Mouse (Mus musculus) forebrain, embryonic 14.5 days (tissue): ENCODE measurements around the gene Gna14. TPM values are rescaled to one million over a fixed set of nuclear protein-coding genes. Genes with fewer than 3 reads are reported as not detected.

ENCODE experiments used
- ATAC-seq: fragments of 200-750 bp; cut with Nextera tagmentation; 2 replicates; pipeline ENCODE4 v1.8.0; 2017; ENCODE audit warnings: mild to moderate bottlenecking, moderate library complexity
- DNase-seq: peaks from one replicate; pipeline ENCODE4 v3.0.0-alpha.2; 2015; ENCODE audit warnings: low spot score
- H3K27ac ChIP-seq: fragments of 300-500 bp; sonication (generic); 2 replicates; pipeline ENCODE4 v1.5.1; 2014; ENCODE audit warnings: low read depth, mild to moderate bottlenecking, control low read depth, low read length, moderate library complexity
- H3K27me3 ChIP-seq: fragments of 300-500 bp; sonication (generic); replicated peaks from 2 replicates; pipeline ENCODE4 v1.6.1; 2014; ENCODE audit warnings: low read length, control low read depth, mixed read lengths; ENCODE audit not compliant: control insufficient read depth, insufficient read depth
- H3K36me3 ChIP-seq: fragments of 300-500 bp; sonication (generic); 2 replicates; pipeline ENCODE4 v1.6.1; 2014; ENCODE audit warnings: low read length, control low read depth; ENCODE audit not compliant: control insufficient read depth, insufficient read depth
- H3K4me1 ChIP-seq: fragments of 300-500 bp; sonication (generic); 2 replicates; pipeline ENCODE4 v1.6.1; 2014; ENCODE audit warnings: antibody characterized with exemption, low read length, control low read depth; ENCODE audit not compliant: control insufficient read depth, insufficient read depth
- H3K4me2 ChIP-seq: fragments of 300-500 bp; sonication (generic); 2 replicates; pipeline ENCODE4 v1.6.1; 2014; ENCODE audit warnings: mild to moderate bottlenecking, control low read depth, low read length
- H3K4me3 ChIP-seq: fragments of 300-500 bp; sonication (generic); 2 replicates; pipeline ENCODE4 v1.5.1; 2014; ENCODE audit warnings: low read depth, low read length, control low read depth
- H3K9ac ChIP-seq: fragments of 300-500 bp; sonication (generic); 2 replicates; pipeline ENCODE4 v1.6.1; 2014; ENCODE audit warnings: mild to moderate bottlenecking, low read length, control low read depth, moderate library complexity
- H3K9me3 ChIP-seq: fragments of 300-500 bp; sonication (generic); replicated peaks from 2 replicates; pipeline ENCODE4 v1.6.1; 2016; ENCODE audit warnings: low read length, control low read depth, mixed read lengths; ENCODE audit not compliant: control insufficient read depth
- WGBS: fragments of 180-500 bp; shearing (Covaris S2); extraction: QIAGEN DNeasy Blood & Tissue Kit; methylation state at CpG from one replicate; pipeline ENCODE4 v1.1.7; 2014; 5-methylcytosine and 5-hydroxymethylcytosine counted together
- polyA plus RNA-seq: library from polyadenylated mRNA; unstranded; fragments of >200 nt; fragmentation: Nextera tagmentation; extraction: Ambion mirVana; gene quantifications from 2 replicates; pipeline ENCODE4 v1.2.1, GENCODE M21; 2014

Gna14 gene
- polyA plus RNA-seq, 1 experiment from 2014 or later, result 1.8 TPM

- Histone ChIP-seq H3K36me3 (no peaks in the 10 kb centered on the region), H3K9me3 (no peaks in the 10 kb centered on the region), H3K9ac (no peak overlapping the region), H3K4me3 (no peak overlapping the region), H3K27me3 (no peaks in the 10 kb centered on the region), H3K4me2 (no peak overlapping the region), H3K4me1 (no peaks in the 10 kb centered on the region), H3K27ac (no peak overlapping the region)
- 97% methylated on average over 6 of the region's 6 CpGs for WGBS
- no peak for DNase-seq
- ATAC-seq, result no peak
Observed at GRCm38 (mm10) chr19:16607634-16608033, 172.1 kb downstream of the Gna14 start.

DNA sequence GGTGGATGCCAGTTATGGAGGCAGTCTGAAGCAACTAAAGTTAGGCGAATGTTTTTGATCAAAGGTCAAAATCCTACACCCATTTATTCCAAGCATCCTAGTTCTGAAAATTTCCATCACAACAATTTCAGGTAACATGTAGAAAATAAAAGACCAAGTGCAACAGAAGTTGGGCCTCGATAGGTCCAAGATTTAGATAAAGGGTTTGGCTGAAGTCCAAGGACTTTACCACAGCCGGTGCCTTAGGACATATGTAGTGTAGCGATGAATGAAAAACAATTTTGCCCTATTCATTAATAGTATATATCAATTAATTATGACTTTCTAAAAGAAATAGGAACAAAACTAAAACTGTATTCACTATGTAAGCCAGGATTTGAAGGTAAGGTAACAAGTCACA lies 187.6 kb downstream of the Gna14 start:
- Histone ChIP-seq H3K27me3 (no peaks in the 10 kb centered on the region), H3K36me3 (no peaks in the 10 kb centered on the region), H3K4me1 (no peaks in the 10 kb centered on the region), H3K9ac (no peak overlapping the region), H3K9me3 (no peaks in the 10 kb centered on the region), H3K27ac (no peak overlapping the region), H3K4me2 (no peak overlapping the region), H3K4me3 (no peak overlapping the region)
- no peak for DNase-seq
- 74% methylated on average over 4 of the region's 4 CpGs for WGBS
- no peak for ATAC-seq

DNA sequence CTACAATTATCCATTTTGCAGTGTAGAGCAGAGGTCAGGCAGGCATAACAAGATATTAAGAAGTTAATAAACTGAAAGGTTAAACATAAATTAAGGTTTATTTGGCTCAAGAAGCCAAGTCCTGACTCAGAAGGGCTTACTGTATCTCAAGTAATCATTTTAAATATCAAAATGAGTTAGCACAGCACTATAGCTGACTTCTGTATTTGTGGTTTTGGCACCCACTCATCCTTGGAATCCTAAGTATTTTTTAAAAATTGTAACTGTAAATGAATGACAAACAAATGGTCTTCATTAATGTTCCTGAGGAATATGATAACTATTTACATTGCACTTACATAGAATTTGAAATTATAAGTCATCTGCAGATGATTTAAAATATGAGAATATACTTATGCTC lies 189.4 kb downstream of the Gna14 start:
- H3K4me3 ChIP-seq, result no peak overlapping the region
- no peaks in the 10 kb centered on the region for H3K27me3 ChIP-seq
- no peak overlapping the region for H3K4me2 ChIP-seq
- H3K36me3 ChIP-seq, result no peaks in the 10 kb centered on the region
- no peaks in the 10 kb centered on the region for H3K4me1 ChIP-seq
- no peak overlapping the region for H3K27ac ChIP-seq
- no peak overlapping the region for H3K9ac ChIP-seq
- H3K9me3 ChIP-seq, result no peaks in the 10 kb centered on the region
- ATAC-seq (no peak), DNase-seq (no peak)

DNA sequence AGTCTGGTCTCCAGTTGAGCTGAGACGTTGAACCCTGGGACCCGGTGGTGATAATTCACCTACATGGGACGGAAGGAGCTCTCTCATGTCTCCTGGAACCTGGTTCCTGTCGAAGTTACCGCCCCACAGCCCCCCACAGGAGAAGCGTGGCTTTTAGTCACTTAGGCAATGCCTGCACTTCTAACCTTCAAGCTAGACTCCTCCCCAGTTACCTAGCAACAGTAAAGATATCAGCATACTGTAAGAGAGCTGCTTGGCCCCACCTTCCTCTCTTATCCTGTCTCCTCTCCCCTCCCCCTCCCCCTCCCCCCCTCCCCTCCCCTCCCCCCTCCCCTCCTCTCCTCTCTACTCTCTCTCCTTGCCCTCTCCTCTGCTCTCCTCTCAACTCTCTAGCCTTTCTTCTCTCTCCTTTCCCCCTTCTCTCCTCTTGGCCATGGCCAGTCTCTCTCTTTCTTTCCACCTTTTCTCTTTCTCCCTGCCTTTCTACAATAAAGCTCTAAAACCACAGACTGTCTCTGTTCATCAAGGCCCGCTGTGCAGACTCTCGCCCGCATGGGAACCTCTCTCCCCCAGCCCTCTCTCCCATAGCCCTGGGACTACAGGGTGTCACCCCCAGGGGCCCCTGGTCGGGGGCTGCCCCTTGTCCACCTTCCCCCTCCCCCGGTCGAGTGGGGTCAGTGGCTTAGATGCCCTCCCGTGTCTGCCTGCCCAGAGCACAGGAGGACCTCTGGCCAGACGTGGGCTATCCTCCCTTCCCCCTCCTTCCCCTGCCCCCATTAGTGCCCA lies 190.2 kb downstream of the Gna14 start:
- H3K9ac ChIP-seq, result no peak overlapping the region
- no peak overlapping the region for H3K4me3 ChIP-seq
- WGBS, result 39% methylated on average over 14 of the region's 14 CpGs
- no peaks in the 10 kb centered on the region for H3K9me3 ChIP-seq
- ATAC-seq (no peak), DNase-seq (no peak)
- no peak overlapping the region for H3K27ac ChIP-seq
- H3K4me1 ChIP-seq, result no peaks in the 10 kb centered on the region
- no peak overlapping the region for H3K4me2 ChIP-seq
- H3K36me3 ChIP-seq, result no peaks in the 10 kb centered on the region
- no peaks in the 10 kb centered on the region for H3K27me3 ChIP-seq
